Mouse (Mus musculus) left cerebral cortex, postnatal 10 days (tissue): ENCODE measurements around the gene Mast3. TPM values are rescaled to one million over a fixed set of nuclear protein-coding genes. Genes with fewer than 3 reads are reported as not detected.

Source experiments
- DNase-seq, 2 experiments: peaks; one replicate each; pipeline ENCODE4 v3.0.0; 2021 to 2022; ENCODE audit warnings: low spot score in 2 of 2, mixed read lengths in 1 of 2; ENCODE audit errors: extremely low spot score in 1 of 2
- intact Hi-C: fragments of 180-260 bp; cut with DNase I; formaldehyde crosslinking; loops from one replicate; pipeline ENCODE4 v1.15.1; 2025
- total RNA-seq, 2 experiments: library from RNA; stranded (reverse); gene quantifications; 2 replicates each; pipeline ENCODE4 v1.2.3; 2021

The Mast3 gene
- total RNA-seq, 2 experiments from 2014 or later, result 115 to 117 TPM

GRCm38 (mm10) chr8:70812055-70812454 lies 7.2 kb upstream of the Mast3 start:
- intact Hi-C loops, result no loop called here
- DNase-seq, result no peak

GRCm38 (mm10) chr8:70810962-70811680 lies 6.3 kb upstream of the Mast3 start:
- intact Hi-C loops, result no loop called here
- peak in 1 of 2 experiments; percentile 41 for DNase-seq

- intact Hi-C loops, result no loop called here
- DNase-seq, result peak in 1 of 2 experiments; percentile 26
These were observed 4.3 kb upstream of the Mast3 start for GRCm38 (mm10) chr8:70808955-70809701.

- intact Hi-C loops, result no loop called here
- DNase-seq, result no peak
These were observed 3.4 kb upstream of the Mast3 start, which contains the start of gene Il12rb1 for GRCm38 (mm10) chr8:70808239-70808638. Gene Il12rb1, plus strand, starts transcription at chr8:70808449.

GRCm38 (mm10) chr8:70807304-70807703 lies 2.5 kb upstream of the Mast3 start:
- peak in 1 of 2 experiments; percentile 29 for DNase-seq
- intact Hi-C loops, result no loop called here

GRCm38 (mm10) chr8:70806541-70806940 lies 1.7 kb upstream of the Mast3 start:
- intact Hi-C loops, result no loop called here
- DNase-seq, result peak in 1 of 2 experiments; percentile 57

GRCm38 (mm10) chr8:70803761-70804480 lies 933 bp downstream of the Mast3 start:
- peak in 1 of 2 experiments; percentile 81 for DNase-seq
- intact Hi-C loops, result loop anchor here (5.0 kb wide), 1 partner anchor 33 kb away; the partner anchor contains the start of gene Arrdc2

- intact Hi-C loops, result loop anchor here (5.0 kb wide), 1 partner anchor 34 kb away; the partner anchor contains the start of gene Arrdc2
These were observed 1.9 kb downstream of the Mast3 start for GRCm38 (mm10) chr8:70802786-70803510.

GRCm38 (mm10) chr8:70801830-70802229 lies 3.0 kb downstream of the Mast3 start:
- DNase-seq, result no peak
- intact Hi-C loops, result loop anchor here (5.0 kb wide), 1 partner anchor 35 kb away; the partner anchor contains the start of gene Arrdc2

More at GRCm38 (mm10) chr8:70802786-70803510, 1.9 kb downstream of the Mast3 start:
- no peak for DNase-seq

- intact Hi-C loops, result loop anchor here (5.0 kb wide), 1 partner anchor 36 kb away; the partner anchor contains the start of gene Arrdc2
- peak; percentile 61 to 72 for DNase-seq
These were observed 3.7 kb downstream of the Mast3 start for GRCm38 (mm10) chr8:70801156-70801555.

- intact Hi-C loops, result loop anchor here (5.0 kb wide), 1 partner anchor 37 kb away; the partner anchor contains the start of gene Arrdc2
- peak in 1 of 2 experiments; percentile 73 for DNase-seq
These were observed 4.2 kb downstream of the Mast3 start for GRCm38 (mm10) chr8:70800648-70801047.

GRCm38 (mm10) chr8:70798281-70798680 lies 6.6 kb downstream of the Mast3 start:
- intact Hi-C loops, result no loop called here
- no peak for DNase-seq

GRCm38 (mm10) chr8:70797081-70798070 lies 7.5 kb downstream of the Mast3 start:
- peak; percentile 90 to 93 for DNase-seq
- intact Hi-C loops, result no loop called here

GRCm38 (mm10) chr8:70796403-70797080 lies 8.3 kb downstream of the Mast3 start:
- DNase-seq, result no peak
- intact Hi-C loops, result no loop called here

- no peak for DNase-seq
- intact Hi-C loops, result no loop called here
These were observed 9.5 kb downstream of the Mast3 start for GRCm38 (mm10) chr8:70795370-70795769.

- intact Hi-C loops, result no loop called here
- DNase-seq, result no peak
These were observed 10.6 kb downstream of the Mast3 start for GRCm38 (mm10) chr8:70794215-70794614.

GRCm38 (mm10) chr8:70792700-70793099 lies 12.2 kb downstream of the Mast3 start:
- intact Hi-C loops, result no loop called here
- DNase-seq, result peak in 1 of 2 experiments; percentile 83
